Mouse (Mus musculus): ENCODE results near the gene Gimap4. TPM values are rescaled to one million over a fixed set of nuclear protein-coding genes. Genes with fewer than 3 reads are reported as not detected.

The Gimap4 gene
- polyA plus RNA-seq, 1 experiment: 9.3 TPM

DNA sequence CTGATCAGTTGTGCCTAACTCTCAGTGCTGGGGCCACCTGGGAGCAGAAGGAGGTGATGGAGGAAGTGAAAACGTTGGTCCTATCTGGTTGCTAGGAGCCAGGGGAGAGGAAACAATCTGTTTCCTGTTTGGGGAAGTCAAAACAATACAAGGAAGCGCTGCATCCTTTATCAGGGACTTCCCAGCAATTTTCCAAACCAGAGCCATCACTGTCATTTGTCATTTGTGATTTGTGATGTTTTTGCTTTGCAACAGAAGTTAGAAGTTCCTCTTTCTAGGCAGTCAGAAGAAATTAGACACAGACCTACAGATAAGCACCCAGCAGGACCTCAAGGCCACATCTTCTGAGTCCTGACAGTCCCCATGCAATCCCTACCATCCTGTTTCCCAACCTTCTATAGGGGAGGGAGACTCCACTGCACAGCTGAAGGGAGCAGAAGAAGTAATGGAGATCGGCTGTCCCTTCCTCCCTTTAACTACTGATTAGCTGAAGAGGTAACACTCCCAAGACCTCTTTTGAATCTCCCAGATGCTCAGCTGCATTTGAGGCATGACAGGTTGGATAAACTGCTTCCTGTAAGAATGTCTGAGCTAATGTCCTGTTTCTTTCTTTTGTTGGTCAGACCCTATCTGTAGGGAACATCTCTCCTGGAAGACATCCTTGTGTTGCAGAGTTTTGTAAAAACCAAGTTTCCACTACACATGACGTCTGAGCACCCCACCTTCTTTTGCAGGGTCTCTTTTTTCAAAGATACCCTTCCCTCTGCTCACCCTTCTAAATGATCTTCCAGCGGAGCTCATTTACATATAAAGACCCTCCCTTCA is 16.1 kb downstream of the Gimap4 start:
- peaks cover 4% of the 10 kb centered on the region for H3K36me3 ChIP-seq (ENCODE audit: control insufficient read depth, insufficient read depth, low read length)
- H3K4me1 ChIP-seq (ENCODE audit: control insufficient read depth, insufficient read depth, insufficient read length, low read length): no peaks in the 10 kb centered on the region; the same call in 1 of the 2 replicates
- TF ChIP-seq CTCF (IDR thresholded peaks at IDR 0.05; ENCODE audit: extremely low read depth, insufficient read length, insufficient replicate concordance, low read depth, low read length) (no peak), POLR2A (IDR thresholded peaks at IDR 0.05; ENCODE audit: low read depth, low read length) (no peak)
- H3K27me3 ChIP-seq (ENCODE audit: control insufficient read depth, insufficient read depth, low read length): no peaks in the 10 kb centered on the region
- no peak overlapping the region for H3K4me3 ChIP-seq (ENCODE audit: low read depth, low read length)
- 48% methylated on average over 5 of the region's 5 CpGs for WGBS
- peak overlapping the region; percentile 42 for H3K27ac ChIP-seq (ENCODE audit: insufficient read depth, low read depth, low read length)

DNA sequence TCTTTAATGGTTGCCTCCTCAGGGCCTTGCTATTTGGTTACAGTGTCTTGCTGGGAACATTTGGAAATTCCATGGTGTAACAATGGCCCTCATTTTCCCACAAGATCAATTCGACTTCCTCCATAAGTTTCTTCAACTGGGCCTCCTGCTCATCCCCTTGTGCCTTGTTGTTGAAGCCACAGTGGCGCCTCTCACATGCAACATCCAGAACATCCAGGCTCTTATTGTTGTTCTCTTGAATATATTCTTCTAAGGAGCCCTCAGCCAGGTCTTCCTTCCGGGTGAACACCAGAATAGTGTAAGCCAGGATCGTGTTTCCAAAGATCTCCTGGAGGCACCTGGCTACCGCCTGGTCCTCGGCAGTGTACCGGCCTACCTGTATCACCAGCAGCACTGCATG is 17.8 kb downstream of the Gimap4 start:
- WGBS: 79% methylated on average over 7 of the region's 7 CpGs
- H3K36me3 ChIP-seq (ENCODE audit: control insufficient read depth, insufficient read depth, low read length): peaks cover 4% of the 10 kb centered on the region
- H3K4me3 ChIP-seq (ENCODE audit: low read depth, low read length): no peak overlapping the region
- no peaks in the 10 kb centered on the region for H3K27me3 ChIP-seq (ENCODE audit: control insufficient read depth, insufficient read depth, low read length)
- no peak overlapping the region for H3K27ac ChIP-seq (ENCODE audit: insufficient read depth, low read depth, low read length)
- TF ChIP-seq POLR2A (IDR thresholded peaks at IDR 0.05; ENCODE audit: low read depth, low read length) (no peak), CTCF (IDR thresholded peaks at IDR 0.05; ENCODE audit: extremely low read depth, insufficient read length, insufficient replicate concordance, low read depth, low read length) (no peak)
- H3K4me1 ChIP-seq (ENCODE audit: control insufficient read depth, insufficient read depth, insufficient read length, low read length): no peaks in the 10 kb centered on the region; the same call in 1 of the 2 replicates

DNA sequence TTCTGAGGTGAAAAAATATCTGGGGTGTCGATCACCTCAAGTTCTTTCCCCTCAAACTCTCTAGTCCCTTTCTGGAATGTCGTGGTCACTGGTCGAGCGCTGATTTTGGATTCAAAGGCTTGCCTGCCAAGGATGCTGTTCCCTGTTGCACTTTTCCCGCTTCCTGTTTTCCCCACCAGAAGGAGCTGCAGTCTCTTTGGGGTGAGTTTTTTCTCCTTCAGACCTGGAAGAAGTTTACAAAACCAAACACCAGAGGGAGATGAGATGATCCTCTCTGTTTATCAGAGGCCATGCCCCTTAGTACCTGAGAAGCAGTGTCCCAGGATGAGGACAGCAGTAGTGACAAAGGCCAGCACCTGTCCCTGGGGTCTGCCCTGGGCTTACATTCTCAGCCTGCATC is 18.3 kb downstream of the Gimap4 start:
- H3K4me3 ChIP-seq (ENCODE audit: low read depth, low read length): no peak overlapping the region
- no peaks in the 10 kb centered on the region for H3K27me3 ChIP-seq (ENCODE audit: control insufficient read depth, insufficient read depth, low read length)
- 68% methylated on average over 5 of the region's 5 CpGs for WGBS
- H3K4me1 ChIP-seq (ENCODE audit: control insufficient read depth, insufficient read depth, insufficient read length, low read length): no peaks in the 10 kb centered on the region; the same call in 1 of the 2 replicates
- peaks cover 4% of the 10 kb centered on the region for H3K36me3 ChIP-seq (ENCODE audit: control insufficient read depth, insufficient read depth, low read length)
- no peak overlapping the region for H3K27ac ChIP-seq (ENCODE audit: insufficient read depth, low read depth, low read length)
- TF ChIP-seq POLR2A (IDR thresholded peaks at IDR 0.05; ENCODE audit: low read depth, low read length): no peak
- TF ChIP-seq CTCF (IDR thresholded peaks at IDR 0.05; ENCODE audit: extremely low read depth, insufficient read length, insufficient replicate concordance, low read depth, low read length): 0 out of 2 replicates have a peak, but pooled peaks have one; percentile 9

DNA sequence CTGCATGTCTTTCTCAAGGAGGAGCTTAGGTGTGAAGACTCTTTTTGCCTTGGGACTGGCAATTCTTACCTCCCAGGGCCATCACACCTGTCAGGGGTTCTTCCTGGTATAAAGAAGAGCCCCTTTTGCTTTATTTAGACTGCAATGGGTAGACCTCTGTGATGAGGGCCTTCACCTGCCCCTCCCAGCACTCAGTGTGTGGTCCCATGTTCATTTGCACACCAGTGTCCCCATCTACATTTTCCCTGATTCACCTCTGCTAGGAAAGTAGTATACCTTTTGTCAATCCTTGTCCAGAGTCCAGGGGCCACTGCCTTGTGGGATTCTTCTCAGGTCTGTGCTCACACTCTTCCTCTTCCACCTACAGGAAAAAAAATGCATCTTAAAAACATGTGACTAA is 19.8 kb downstream of the Gimap4 start:
- H3K4me3 ChIP-seq (ENCODE audit: low read depth, low read length): no peak overlapping the region
- no peak for TF ChIP-seq CTCF (IDR thresholded peaks at IDR 0.05; ENCODE audit: extremely low read depth, insufficient read length, insufficient replicate concordance, low read depth, low read length)
- TF ChIP-seq POLR2A (IDR thresholded peaks at IDR 0.05; ENCODE audit: low read depth, low read length): no peak
- no peaks in the 10 kb centered on the region; the same call in 1 of the 2 replicates for H3K4me1 ChIP-seq (ENCODE audit: control insufficient read depth, insufficient read depth, insufficient read length, low read length)
- peak overlapping the region; percentile 23; the same call in 1 of the 2 replicates for H3K27ac ChIP-seq (ENCODE audit: insufficient read depth, low read depth, low read length)
- no peaks in the 10 kb centered on the region for H3K27me3 ChIP-seq (ENCODE audit: control insufficient read depth, insufficient read depth, low read length)
- H3K36me3 ChIP-seq (ENCODE audit: control insufficient read depth, insufficient read depth, low read length): peaks cover 4% of the 10 kb centered on the region

DNA sequence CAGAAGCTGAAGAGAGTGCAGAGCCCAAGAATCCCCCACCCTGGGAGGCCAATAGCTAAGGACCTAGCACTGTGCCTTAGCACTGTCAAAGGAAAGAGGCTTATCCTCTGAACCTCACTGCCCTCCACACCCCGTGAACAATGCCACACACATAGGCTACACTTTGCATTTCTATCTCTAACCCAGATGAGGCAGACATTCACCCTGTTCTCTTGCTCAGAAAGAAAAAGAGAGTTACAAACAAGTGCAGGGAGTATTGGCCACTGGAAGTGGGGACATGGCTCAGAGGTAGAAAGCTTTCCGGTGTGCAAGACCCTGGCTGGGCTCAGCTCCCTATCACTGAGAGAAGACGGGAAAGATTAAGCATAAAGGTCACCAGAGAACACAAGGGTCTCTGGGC is 21.8 kb downstream of the Gimap4 start:
- H3K4me1 ChIP-seq (ENCODE audit: control insufficient read depth, insufficient read depth, insufficient read length, low read length): no peaks in the 10 kb centered on the region
- H3K4me3 ChIP-seq (ENCODE audit: low read depth, low read length): peak overlapping the region; percentile 52
- WGBS: 60% methylated on average over 3 of the region's 3 CpGs
- TF ChIP-seq CTCF (IDR thresholded peaks at IDR 0.05; ENCODE audit: extremely low read depth, insufficient read length, insufficient replicate concordance, low read depth, low read length): no peak
- TF ChIP-seq POLR2A (IDR thresholded peaks at IDR 0.05; ENCODE audit: low read depth, low read length): no peak
- H3K27me3 ChIP-seq (ENCODE audit: control insufficient read depth, insufficient read depth, low read length): no peaks in the 10 kb centered on the region
- H3K36me3 ChIP-seq (ENCODE audit: control insufficient read depth, insufficient read depth, low read length): peaks cover 4% of the 10 kb centered on the region
- H3K27ac ChIP-seq (ENCODE audit: insufficient read depth, low read depth, low read length): peak overlapping the region; percentile 78

DNA sequence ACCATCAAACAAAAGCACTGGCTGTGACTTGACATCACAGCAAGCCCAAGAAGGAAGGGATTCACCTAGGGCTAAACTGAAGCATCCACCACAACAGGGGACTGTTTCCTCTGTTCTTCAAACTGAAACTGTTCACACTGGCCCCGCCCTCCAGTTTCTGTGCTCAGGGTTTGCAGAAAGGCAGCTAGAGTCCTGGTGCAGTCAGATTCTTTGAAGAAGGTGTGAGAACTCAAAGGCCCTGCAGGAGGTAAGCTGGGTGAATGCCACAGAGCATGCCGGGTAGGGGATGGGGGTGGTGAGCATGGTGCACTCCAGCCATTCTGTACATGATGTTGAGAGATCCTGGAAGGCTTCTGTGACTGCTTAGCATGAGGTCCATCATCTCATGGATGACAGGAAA is 34.1 kb downstream of the Gimap4 start, which contains the start of the genes Gm28053 and Gimap7:
Gene Gm28053, plus strand, starts transcription at position 153 of the 400 bp plus-strand sequence.
Gene Gimap7, plus strand, starts transcription at position 167 of the 400 bp plus-strand sequence.
- WGBS: 54% methylated on average over 2 of the region's 2 CpGs
- TF ChIP-seq POLR2A (IDR thresholded peaks at IDR 0.05; ENCODE audit: low read depth, low read length): no peak
- no peak for TF ChIP-seq CTCF (IDR thresholded peaks at IDR 0.05; ENCODE audit: extremely low read depth, insufficient read length, insufficient replicate concordance, low read depth, low read length)
- H3K36me3 ChIP-seq (ENCODE audit: control insufficient read depth, insufficient read depth, low read length): no peaks in the 10 kb centered on the region
- H3K4me1 ChIP-seq (ENCODE audit: control insufficient read depth, insufficient read depth, insufficient read length, low read length): 0 out of 2 replicates have a peak, but pooled peaks cover 1% of the 10 kb centered on the region
- H3K27me3 ChIP-seq (ENCODE audit: control insufficient read depth, insufficient read depth, low read length): no peaks in the 10 kb centered on the region
- H3K4me3 ChIP-seq (ENCODE audit: low read depth, low read length): peak within 1 kb of the TSS; percentile 58
- peak within 1 kb of the TSS; percentile 65 for H3K27ac ChIP-seq (ENCODE audit: insufficient read depth, low read depth, low read length)

DNA sequence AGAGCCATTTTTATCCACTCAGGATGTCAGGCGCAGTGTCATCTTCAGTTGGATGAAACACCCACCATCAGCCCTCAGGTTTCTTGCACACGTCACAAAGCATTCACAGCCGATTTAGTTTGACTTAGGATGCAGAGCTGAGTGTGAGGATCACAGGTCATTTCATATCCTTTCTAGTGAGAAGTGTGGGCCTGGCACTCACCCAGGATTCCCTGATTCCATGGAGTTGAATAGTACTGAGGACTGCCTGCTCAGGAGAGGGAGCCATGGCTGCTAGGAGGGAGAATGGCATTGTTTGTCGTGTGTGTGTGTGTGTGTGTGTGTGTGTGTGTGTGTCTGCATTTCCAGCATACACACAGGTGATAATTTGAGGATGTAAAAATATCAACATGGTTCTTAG is 36.0 kb downstream of the Gimap4 start:
- H3K4me3 ChIP-seq (ENCODE audit: low read depth, low read length): peak overlapping the region; percentile 27; the same call in 1 of the 2 replicates
- no peaks in the 10 kb centered on the region for H3K27me3 ChIP-seq (ENCODE audit: control insufficient read depth, insufficient read depth, low read length)
- TF ChIP-seq CTCF (IDR thresholded peaks at IDR 0.05; ENCODE audit: extremely low read depth, insufficient read length, insufficient replicate concordance, low read depth, low read length): no peak
- no peak for TF ChIP-seq POLR2A (IDR thresholded peaks at IDR 0.05; ENCODE audit: low read depth, low read length)
- peak overlapping the region; percentile 68 for H3K27ac ChIP-seq (ENCODE audit: insufficient read depth, low read depth, low read length)
- H3K4me1 ChIP-seq (ENCODE audit: control insufficient read depth, insufficient read depth, insufficient read length, low read length): 0 out of 2 replicates have a peak, but pooled peaks cover 1% of the 10 kb centered on the region
- WGBS: 74% methylated on average over 4 of the region's 4 CpGs
- no peaks in the 10 kb centered on the region for H3K36me3 ChIP-seq (ENCODE audit: control insufficient read depth, insufficient read depth, low read length)

All from small intestine, adult 2 months (tissue).